Mouse (Mus musculus): Measurements from ENCODE around the gene Trpc6.

GRCm38 (mm10) chr9:8520911-8521310 lies 23.0 kb upstream of the Trpc6 start:
- no peak for TF ChIP-seq CTCF (IDR thresholded peaks at IDR 0.05; ENCODE audit: low read depth)
- no peak for TF ChIP-seq EP300 (optimal IDR thresholded peaks at IDR 0.05)
